Mouse (Mus musculus) layer of hippocampus, adult 9-11 months (tissue): Measurements from ENCODE around the gene Fsd1.

Source experiments
- DNase-seq: peaks from one replicate; pipeline ENCODE4 v3.0.0; 2022

The Fsd1 gene

DNA sequence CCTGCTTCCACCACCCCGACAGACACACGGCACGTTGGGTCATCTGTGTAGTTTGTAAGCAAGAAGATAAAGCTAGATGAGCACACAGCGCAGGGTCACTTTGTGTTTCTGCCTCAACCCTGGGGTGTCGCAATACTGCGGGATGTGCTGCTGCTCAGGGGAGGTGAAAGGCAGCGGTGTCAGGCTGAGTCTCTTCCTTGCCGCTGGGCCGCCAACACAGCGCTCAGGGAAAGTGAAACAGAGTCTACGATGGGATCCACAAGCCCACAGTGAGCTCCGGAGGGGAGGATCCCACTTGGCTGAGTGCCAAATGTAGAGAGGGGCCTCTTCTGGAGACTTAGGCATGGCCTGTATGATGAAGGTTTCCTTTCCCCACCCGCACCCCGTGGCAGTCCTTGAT, 23.1 kb upstream of the Fsd1 start:
- DNase-seq = no peak

DNA sequence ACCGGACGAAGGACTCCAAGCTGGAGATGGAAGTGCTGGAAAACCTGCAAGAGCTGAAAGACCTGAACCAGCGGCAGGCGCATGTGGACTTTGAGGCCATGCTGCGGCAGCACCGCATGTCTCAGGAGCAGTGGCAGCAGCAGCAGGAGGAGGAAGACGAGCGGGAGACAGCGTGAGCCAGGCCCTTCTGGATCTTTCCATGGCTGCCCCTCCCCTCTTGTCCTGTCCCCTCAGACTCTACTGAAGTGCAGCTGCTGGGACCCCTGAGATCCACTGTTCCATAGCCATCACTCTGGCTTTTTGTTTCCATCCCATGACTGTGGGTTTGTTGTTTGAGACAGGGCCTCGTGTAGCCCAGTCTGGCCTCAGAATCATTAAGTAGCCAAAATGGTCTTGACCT, 21.8 kb upstream of the Fsd1 start:
- DNase-seq = no peak

- no peak for DNase-seq
Measured at GRCm38 (mm10) chr17:55964996-55965395, 21.3 kb upstream of the Fsd1 start.

- DNase-seq = no peak
Measured at GRCm38 (mm10) chr17:55967186-55967585, 19.1 kb upstream of the Fsd1 start.

DNA sequence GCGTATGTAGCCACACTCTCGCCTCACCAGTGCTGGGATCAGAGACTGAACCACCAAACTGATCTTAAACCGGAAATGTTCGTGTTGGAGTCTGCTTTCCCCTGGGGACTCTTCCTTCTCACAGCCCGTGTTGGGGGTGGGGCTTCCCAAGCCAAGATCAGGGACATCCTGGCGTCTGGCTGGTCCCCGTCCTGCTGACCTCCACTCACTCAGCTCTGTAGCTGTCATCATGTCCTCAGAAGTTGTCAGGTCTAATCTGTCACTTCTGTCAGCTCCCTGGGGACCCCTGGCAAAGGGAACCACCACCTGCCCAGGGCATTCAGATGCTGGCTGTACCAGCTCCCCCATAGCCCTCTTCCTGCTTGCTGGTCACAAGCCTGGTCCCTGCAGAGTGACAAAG, 18.1 kb upstream of the Fsd1 start:
- DNase-seq = no peak

GRCm38 (mm10) chr17:55969560-55969959, 16.7 kb upstream of the Fsd1 start:
- no peak for DNase-seq

DNA sequence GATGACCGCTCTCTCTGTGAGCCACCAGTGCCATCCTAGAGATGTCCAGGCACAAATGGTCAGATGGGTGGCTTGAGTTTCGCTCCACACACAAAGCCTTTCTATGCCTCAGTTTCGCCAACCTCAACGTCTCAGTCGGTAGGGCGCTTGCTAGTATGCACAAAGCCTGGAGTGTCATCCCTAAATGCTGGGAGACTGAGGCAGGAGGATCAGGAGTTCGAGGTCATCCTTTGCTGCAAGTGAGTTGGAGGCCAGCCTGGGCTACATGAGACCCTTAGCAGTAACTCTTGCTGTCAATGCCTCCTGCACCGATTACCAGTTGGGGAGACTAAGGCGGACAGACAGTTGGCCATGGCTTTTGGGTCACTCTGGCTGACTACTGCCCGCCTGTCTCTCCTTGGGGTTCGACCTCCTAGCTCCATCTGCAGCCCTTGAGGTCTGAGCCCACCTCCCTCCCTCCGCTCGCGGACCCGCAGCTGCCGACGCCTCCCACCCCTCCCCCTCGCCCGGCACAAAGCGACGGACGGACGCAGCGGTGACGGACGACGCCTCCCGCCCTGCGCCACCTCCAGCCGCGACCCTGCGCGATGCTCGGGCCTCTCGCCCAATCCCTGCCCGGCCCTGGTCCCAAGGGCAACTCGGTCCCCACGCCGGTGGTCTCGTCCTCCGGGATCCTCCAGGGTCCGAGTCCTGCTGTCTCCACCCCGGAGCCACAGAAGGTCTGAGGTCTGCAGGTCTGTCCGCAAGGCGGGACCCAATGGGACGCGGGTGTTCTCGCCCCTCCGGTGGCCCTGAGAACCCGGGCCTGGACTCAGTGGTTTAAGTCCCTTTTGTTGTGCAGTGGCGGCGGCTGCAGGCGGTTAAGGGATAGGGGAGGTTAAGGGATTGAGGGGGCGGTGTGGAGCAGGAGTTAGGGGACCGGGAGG, 16.1 kb upstream of the Fsd1 start, which contains the start of gene Shd:
Gene Shd, plus strand, starts transcription at position 502 of the 926 bp plus-strand sequence.
- no peak for DNase-seq

DNA sequence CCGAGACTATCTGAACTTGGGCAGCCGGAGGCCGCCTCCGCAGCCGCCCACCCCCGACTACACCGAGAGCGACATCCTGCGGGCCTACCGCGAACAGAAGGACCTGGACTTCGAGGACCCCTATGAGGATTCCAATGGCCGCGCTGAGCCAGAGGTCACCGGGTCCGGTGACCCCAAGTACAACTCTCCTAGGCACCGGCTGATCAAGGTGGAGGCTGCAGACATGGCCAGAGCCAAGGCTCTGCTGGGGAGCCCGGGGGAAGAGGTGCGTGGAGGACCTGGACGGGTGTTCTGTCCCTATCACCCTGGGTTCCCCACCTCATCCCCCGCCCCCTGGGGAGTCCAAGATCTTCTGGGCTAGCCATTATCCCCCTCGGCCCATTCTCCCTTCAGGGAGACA, 14.9 kb upstream of the Fsd1 start:
- DNase-seq = no peak

DNA sequence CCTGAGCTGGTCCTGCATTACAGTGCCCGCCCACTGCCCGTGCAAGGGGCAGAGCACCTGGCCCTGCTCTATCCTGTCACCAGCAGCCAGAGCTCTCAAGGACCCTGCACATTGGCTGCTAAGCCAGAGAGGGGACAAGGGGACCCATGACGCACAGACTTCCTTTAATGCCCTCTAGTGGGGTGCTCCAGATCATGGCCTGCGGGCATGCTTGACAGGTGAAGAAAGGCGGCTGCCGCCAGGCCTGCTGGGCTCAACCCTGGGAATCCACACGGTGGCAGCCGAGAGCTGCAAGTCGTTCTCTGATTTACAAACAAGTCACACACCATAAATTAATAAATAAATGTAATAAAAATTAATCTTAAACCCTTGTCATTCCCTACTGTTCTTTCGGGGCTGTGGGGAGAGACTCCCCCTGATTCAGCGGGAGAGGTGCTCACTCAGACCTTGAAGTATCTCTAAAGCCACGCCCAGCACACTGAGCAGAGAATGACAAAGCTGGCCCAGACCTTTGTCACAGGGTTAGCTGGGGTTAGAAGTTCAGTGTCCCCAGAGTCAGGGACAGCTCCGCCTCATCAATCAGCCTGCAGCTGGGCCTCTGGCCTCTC, 9.9 kb upstream of the Fsd1 start:
- DNase-seq = no peak

DNA sequence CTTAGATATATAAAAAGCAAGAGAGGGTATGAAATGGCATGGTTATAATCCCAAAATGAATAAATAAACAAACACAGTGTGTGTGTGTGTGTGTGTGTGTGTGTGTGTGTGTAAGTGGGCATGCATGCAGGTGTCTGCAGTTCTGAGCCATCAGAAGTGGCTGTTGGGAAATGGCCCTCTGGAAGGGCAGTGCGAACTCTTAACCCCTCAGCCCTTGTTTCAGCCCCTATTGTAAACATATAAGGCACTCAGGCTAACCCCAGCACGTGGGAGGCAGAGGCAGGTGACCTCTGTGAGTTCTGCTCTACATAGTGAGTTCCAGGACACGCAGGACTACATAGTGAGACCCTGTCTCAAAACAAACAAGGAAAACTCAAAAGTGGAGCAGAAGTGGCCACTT, 9.0 kb upstream of the Fsd1 start:
- DNase-seq = no peak

DNA sequence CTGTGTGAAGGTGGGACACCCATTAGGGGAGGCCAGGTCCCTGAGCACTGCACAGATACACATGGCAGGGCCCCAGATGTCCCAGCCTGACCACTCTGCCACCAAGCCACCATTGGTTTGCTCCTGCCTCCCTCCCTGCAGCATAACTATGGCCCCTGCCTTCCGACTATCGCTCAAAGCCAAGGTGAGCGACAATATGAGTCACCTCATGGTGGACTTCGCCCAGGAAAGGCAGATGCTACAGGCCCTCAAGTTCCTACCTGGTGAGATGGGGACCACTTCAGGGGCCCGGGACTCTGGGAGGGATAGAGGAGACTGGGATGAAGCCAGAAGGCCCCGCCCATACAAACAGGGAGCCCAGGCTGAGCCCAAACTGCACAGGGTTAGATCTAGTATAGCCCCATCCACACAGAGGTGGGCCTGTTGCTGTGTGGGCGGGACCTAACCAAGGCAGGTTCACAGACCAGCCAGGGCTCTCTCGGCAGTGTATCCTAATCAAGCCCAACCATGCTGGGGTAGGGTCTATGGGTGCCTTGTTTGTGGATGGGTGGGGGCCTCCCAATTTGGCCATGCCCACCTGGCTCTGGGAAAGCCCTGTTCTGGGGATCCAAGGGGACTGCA, 4.1 kb downstream of the Fsd1 start:
- DNase-seq = no peak

GRCm38 (mm10) chr17:55996007-55996406, 9.7 kb downstream of the Fsd1 start:
- DNase-seq = no peak

DNA sequence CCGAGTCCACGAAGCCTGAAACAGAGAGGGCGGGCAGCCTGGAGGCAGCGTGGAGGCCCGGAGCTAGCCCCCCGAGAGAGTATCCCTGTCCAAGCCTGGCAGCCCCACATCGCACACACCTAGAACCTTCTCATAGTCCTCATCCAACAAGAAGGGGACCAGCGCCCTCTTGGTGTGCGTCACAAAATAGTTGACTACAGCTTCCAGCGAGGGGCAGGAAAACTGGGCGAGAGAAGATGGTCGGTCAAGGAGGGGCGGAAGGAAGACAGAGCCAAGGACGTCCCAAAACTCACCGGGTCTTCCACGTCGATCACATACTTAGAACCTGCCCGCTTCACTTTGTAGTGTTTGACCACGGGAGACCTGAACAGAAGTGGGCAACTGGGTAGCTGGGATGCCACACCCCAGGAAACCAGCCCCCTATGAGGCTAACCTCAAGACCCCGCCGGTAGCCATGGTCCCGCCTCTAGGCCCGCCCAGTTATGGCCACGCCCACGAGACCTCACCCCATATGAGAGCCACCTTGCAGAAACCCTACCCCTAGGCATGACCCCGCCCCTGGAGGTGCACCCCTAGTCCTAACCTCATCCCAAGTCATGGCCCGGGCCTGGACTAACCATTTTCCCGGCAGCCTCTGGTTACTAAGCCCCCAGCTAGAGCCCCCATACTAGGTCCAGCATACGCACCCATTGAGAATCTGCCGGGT, 13.6 kb downstream of the Fsd1 start:
- DNase-seq = no peak

DNA sequence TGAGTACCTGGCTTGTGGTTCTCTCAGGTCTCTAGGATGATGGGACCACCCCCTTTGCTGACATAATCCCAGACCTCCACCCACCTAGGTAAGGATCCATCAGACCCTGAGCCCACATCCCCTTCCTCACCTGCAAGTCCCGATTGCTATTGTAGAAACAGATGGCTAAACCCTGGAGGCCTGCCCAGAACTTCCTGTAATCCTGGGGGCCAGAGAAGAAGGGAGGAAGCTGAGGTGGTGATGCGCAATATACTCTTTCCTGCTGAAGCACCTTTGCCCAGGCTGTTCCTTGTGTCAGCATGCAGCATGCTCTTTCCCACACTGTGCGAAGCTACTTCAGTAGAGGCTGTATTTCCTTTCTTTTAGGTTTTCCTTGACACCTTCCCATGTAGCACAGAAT, 16.7 kb downstream of the Fsd1 start:
- no peak for DNase-seq

- no peak for DNase-seq
Measured at GRCm38 (mm10) chr17:56005415-56006061, 19.2 kb downstream of the Fsd1 start, which contains the start of the genes Stap2 and Mpnd. Gene Stap2 (minus strand): TSS chr17:56005584. Gene Mpnd (plus strand): TSS chr17:56005711.

DNA sequence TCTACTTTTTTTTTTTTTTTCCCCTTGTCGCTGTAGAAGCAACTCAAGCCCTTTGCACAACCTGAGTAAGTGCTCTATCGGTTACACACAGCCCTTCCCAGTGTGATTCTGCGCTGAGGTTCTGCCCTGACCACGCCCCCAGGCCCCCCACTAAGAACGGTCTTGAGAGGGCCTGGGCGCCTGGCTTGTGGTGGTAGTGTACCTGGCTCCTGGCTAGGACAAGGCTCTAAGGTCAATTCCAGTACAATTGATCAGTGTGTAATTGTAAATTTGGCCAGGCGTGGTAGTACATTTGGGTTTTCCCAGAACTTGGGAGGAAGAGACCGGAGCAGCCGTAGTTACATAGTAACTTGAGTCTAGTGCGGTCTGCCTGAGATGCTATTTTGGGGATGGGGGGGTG, 20.6 kb downstream of the Fsd1 start:
- no peak for DNase-seq

- no peak for DNase-seq
Measured at GRCm38 (mm10) chr17:56007444-56008355, 21.4 kb downstream of the Fsd1 start.

GRCm38 (mm10) chr17:56008356-56009087, 22.2 kb downstream of the Fsd1 start:
- peak; percentile 96 for DNase-seq

- peak; percentile 95 for DNase-seq
Measured at GRCm38 (mm10) chr17:56009088-56009961, 23.0 kb downstream of the Fsd1 start.

GRCm38 (mm10) chr17:56009962-56010240, 23.6 kb downstream of the Fsd1 start:
- no peak for DNase-seq
